Mouse (Mus musculus): ENCODE measurements around the gene Myrip. TPM values are rescaled to one million over a fixed set of nuclear protein-coding genes. Genes with fewer than 3 reads are reported as not detected.
A peak's percentile ranks its signal among the peaks of the same experiment; 100 is the strongest.

The Myrip gene
- total and polyA plus RNA-seq, 2 experiments from 2014 or later = 7.0 to 25.6 TPM

DNA sequence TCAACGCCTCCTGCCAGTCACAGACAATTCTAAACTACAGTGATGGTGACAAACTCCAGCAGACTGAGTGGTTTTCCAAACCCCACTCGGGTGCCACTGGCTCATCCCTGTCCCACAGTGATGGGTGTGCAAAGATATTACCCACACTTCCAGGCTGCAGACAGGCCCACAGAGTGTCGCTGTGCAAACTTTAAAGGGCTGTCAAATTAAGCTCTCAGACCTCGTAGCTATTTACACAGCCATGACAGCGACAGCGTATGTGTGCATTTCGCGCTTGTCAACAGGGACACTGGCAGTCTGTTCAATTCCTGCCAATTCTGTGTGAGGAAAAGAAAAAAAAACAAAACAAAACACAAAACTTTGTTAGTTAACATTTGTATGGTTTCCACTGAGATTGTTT lies 134.5 kb downstream of the Myrip start:
- H3K9me3 ChIP-seq (ENCODE audit: low read length) = no peaks in the 10 kb centered on the region
- TF ChIP-seq CTCF (IDR thresholded peaks at IDR 0.05) = 0 out of 2 replicates have a peak, but pooled peaks have one; percentile 4
- no peaks in the 10 kb centered on the region for H3K27me3 ChIP-seq (ENCODE audit: insufficient read depth, low read length)
- no peak overlapping the region for H3K4me3 ChIP-seq (ENCODE audit: low read depth, low read length)
- 30% methylated on average over 8 of the region's 8 CpGs for WGBS
- H3K9ac ChIP-seq (replicated peaks; ENCODE audit: low read length, poor library complexity, severe bottlenecking) = no peak overlapping the region
- ATAC-seq (ENCODE audit: low FRiP score) (no peak), DNase-seq (ENCODE audit: low spot score) (peak; percentile 31)
- H3K27ac ChIP-seq (ENCODE audit: low read depth, low read length) = no peak overlapping the region
- H3K4me2 ChIP-seq (ENCODE audit: low read depth, low read length, poor library complexity, severe bottlenecking) = no peak overlapping the region
- no peaks in the 10 kb centered on the region for H3K36me3 ChIP-seq (ENCODE audit: insufficient read depth, low read length)
- no peaks in the 10 kb centered on the region for H3K4me1 ChIP-seq (ENCODE audit: insufficient read depth, low read length)

DNA sequence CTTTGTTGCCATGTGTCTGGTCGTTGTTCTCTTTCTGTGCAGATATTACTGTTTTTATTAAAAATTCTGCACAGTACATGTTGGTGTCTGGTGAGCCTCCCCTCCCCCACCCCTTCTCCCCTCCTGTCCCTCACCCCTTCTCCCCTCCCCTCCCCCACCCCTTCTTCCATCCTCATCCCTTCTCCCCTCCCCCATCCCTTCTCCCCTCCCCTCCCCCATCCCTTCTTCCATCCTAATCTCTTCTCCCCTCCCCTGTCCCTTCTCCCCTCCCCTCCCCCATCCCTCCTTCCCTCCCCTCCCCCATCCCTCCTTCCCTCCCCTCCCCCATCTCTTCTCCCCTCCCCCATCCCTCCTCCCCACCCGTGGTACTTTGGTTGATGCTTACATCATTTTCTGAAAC lies 135.5 kb downstream of the Myrip start:
- H3K4me2 ChIP-seq (ENCODE audit: low read depth, low read length, poor library complexity, severe bottlenecking) = no peak overlapping the region
- DNase-seq (ENCODE audit: low spot score) (no peak), ATAC-seq (ENCODE audit: low FRiP score) (no peak)
- WGBS = 69% methylated on average over 2 of the region's 2 CpGs
- no peaks in the 10 kb centered on the region for H3K4me1 ChIP-seq (ENCODE audit: insufficient read depth, low read length)
- H3K9me3 ChIP-seq (ENCODE audit: low read length) = no peaks in the 10 kb centered on the region
- no peak for TF ChIP-seq CTCF (IDR thresholded peaks at IDR 0.05)
- no peak overlapping the region for H3K9ac ChIP-seq (replicated peaks; ENCODE audit: low read length, poor library complexity, severe bottlenecking)
- H3K27me3 ChIP-seq (ENCODE audit: insufficient read depth, low read length) = no peaks in the 10 kb centered on the region
- H3K4me3 ChIP-seq (ENCODE audit: low read depth, low read length) = no peak overlapping the region
- H3K36me3 ChIP-seq (ENCODE audit: insufficient read depth, low read length) = no peaks in the 10 kb centered on the region
- H3K27ac ChIP-seq (ENCODE audit: low read depth, low read length) = no peak overlapping the region

DNA sequence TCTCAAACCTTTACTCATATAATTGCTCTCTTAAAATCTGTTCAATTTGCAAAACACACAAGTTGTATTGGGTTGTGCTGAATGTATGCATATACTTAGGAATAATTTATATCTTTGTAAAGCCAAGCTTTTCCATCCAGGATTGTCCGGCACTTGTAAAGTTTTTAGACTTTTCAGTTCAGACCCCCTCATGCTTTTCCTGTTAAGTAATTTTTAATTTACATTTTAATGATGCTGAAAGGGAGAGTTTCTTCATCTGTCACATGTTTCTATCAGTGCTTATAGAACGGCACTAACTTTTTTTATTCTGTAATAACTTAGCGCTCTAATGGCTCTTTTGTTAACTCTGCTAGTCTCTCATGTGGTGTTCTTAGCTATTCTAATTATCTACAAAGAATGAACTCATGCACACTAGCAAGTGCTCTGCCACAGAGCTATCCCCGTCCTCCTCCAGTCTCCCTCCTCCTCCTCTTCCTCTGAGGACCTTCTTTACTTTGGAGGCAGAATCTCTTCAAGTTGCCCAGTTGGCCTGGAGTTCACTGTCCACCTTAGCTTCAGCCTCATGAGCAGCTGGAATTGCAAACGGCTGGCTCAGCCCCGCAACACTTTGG lies 136.1 kb downstream of the Myrip start:
- Histone ChIP-seq H3K9ac (replicated peaks; ENCODE audit: low read length, poor library complexity, severe bottlenecking) (no peak overlapping the region), H3K27me3 (ENCODE audit: insufficient read depth, low read length) (no peaks in the 10 kb centered on the region), H3K36me3 (ENCODE audit: insufficient read depth, low read length) (no peaks in the 10 kb centered on the region), H3K4me3 (ENCODE audit: low read depth, low read length) (no peak overlapping the region), H3K27ac (ENCODE audit: low read depth, low read length) (no peak overlapping the region), H3K4me2 (ENCODE audit: low read depth, low read length, poor library complexity, severe bottlenecking) (no peak overlapping the region), H3K9me3 (ENCODE audit: low read length) (no peaks in the 10 kb centered on the region), H3K4me1 (ENCODE audit: insufficient read depth, low read length) (no peaks in the 10 kb centered on the region)
- 59% methylated on average over 6 of the region's 6 CpGs for WGBS
- no peak for TF ChIP-seq CTCF (IDR thresholded peaks at IDR 0.05)
- ATAC-seq (ENCODE audit: low FRiP score) (no peak), DNase-seq (ENCODE audit: low spot score) (no peak)

DNA sequence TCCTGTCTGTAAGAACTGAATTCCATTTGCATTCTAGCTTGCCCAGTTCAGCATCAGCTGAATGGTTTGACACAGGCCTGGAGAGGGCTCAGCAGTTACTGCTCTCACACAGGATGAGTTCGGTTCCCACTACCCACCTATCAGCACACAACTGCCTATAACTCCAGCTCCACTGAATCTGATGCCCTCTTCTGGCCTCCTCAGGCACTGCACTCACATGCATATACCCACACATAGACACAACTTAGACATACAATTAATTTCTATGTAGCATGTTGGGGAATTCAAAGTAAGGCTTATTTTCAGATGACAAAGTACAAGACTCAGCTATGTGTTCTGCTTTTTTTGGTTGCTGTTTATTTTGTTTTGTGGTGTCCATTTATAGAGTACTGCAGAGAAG lies 137.0 kb downstream of the Myrip start:
- Histone ChIP-seq H3K36me3 (ENCODE audit: insufficient read depth, low read length) (no peaks in the 10 kb centered on the region), H3K9me3 (ENCODE audit: low read length) (no peaks in the 10 kb centered on the region), H3K27me3 (ENCODE audit: insufficient read depth, low read length) (no peaks in the 10 kb centered on the region), H3K9ac (replicated peaks; ENCODE audit: low read length, poor library complexity, severe bottlenecking) (no peak overlapping the region), H3K4me2 (ENCODE audit: low read depth, low read length, poor library complexity, severe bottlenecking) (no peak overlapping the region), H3K4me3 (ENCODE audit: low read depth, low read length) (no peak overlapping the region), H3K27ac (ENCODE audit: low read depth, low read length) (no peak overlapping the region), H3K4me1 (ENCODE audit: insufficient read depth, low read length) (no peaks in the 10 kb centered on the region)
- DNase-seq (ENCODE audit: low spot score) (no peak), ATAC-seq (ENCODE audit: low FRiP score) (no peak)
- 96% methylated on average over 1 of the region's 1 CpGs for WGBS
- TF ChIP-seq CTCF (IDR thresholded peaks at IDR 0.05) = peak; percentile 34

DNA sequence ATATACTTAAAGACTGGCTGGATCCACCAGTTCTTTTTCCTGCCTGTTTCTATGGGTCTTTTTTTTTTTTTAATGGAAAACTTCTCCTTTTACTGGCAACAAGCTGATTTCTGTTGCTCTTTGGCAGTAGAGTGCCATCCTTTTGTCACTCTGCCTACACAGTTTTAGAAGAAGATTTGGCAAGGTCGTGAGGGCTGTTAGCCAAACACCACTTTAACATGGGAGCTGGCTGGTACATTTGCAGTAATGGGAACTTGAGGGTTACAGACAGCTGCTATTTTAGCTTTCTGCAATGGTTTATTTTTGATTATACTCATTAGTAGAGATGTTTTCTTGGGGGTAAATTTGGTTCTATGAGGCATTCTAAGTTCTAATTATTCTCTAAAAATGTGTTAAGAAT lies 137.5 kb downstream of the Myrip start:
- Histone ChIP-seq H3K4me1 (ENCODE audit: insufficient read depth, low read length) (no peaks in the 10 kb centered on the region), H3K4me2 (ENCODE audit: low read depth, low read length, poor library complexity, severe bottlenecking) (no peak overlapping the region), H3K27ac (ENCODE audit: low read depth, low read length) (no peak overlapping the region), H3K4me3 (ENCODE audit: low read depth, low read length) (no peak overlapping the region), H3K27me3 (ENCODE audit: insufficient read depth, low read length) (no peaks in the 10 kb centered on the region), H3K9ac (replicated peaks; ENCODE audit: low read length, poor library complexity, severe bottlenecking) (no peak overlapping the region), H3K9me3 (ENCODE audit: low read length) (no peaks in the 10 kb centered on the region), H3K36me3 (ENCODE audit: insufficient read depth, low read length) (no peaks in the 10 kb centered on the region)
- DNase-seq (ENCODE audit: low spot score) (peak; percentile 52), ATAC-seq (ENCODE audit: low FRiP score) (no peak)
- no peak for TF ChIP-seq CTCF (IDR thresholded peaks at IDR 0.05)
- 69% methylated on average over 1 of the region's 1 CpGs for WGBS

DNA sequence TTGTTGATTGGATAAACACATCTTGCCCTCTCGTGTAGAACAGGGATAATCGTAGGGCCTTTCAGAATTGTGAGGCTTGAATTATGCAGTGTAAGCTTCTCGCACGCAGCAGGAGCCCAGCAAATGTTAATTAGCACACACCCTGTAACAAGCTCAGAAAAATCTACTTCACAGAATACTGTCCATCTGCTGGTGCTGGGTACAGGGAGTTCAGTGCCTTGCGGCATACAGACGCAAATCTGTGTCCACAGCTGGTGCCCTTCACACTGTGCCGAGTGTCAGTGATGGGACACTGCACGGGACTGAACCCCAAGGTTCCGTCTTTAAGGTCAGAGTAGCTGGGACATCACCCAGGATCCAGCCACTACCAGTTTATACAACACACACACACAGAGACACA lies 143.3 kb downstream of the Myrip start:
- ATAC-seq (ENCODE audit: low FRiP score) (no peak), DNase-seq (ENCODE audit: low spot score) (no peak)
- no peak overlapping the region for H3K27ac ChIP-seq (ENCODE audit: low read depth, low read length)
- H3K36me3 ChIP-seq (ENCODE audit: insufficient read depth, low read length) = no peaks in the 10 kb centered on the region
- H3K4me3 ChIP-seq (ENCODE audit: low read depth, low read length) = no peak overlapping the region
- WGBS = 67% methylated on average over 9 of the region's 9 CpGs
- TF ChIP-seq CTCF (IDR thresholded peaks at IDR 0.05) = no peak
- H3K9ac ChIP-seq (replicated peaks; ENCODE audit: low read length, poor library complexity, severe bottlenecking) = no peak overlapping the region
- no peak overlapping the region for H3K4me2 ChIP-seq (ENCODE audit: low read depth, low read length, poor library complexity, severe bottlenecking)
- no peaks in the 10 kb centered on the region for H3K4me1 ChIP-seq (ENCODE audit: insufficient read depth, low read length)
- H3K27me3 ChIP-seq (ENCODE audit: insufficient read depth, low read length) = no peaks in the 10 kb centered on the region
- no peaks in the 10 kb centered on the region for H3K9me3 ChIP-seq (ENCODE audit: low read length)
